Mouse (Mus musculus) hindbrain, embryonic 10.5 days (tissue): ENCODE measurements at regions not wholly inside any gene's neighbourhood (a gene's known extent, or its start where the extent isn't known, plus 50 kb on each side); places are given as distances from the start of the nearest gene placed in this dataset.

Experiments
- DNase-seq: peaks from one replicate; pipeline ENCODE4 v3.0.0-alpha.2; 2017; ENCODE audit warnings: low spot score
- H3K27ac ChIP-seq: fragments of 300-500 bp; sonication (generic); 2 replicates; pipeline ENCODE4 v1.5.1; 2016; ENCODE audit warnings: mild to moderate bottlenecking, moderate library complexity
- H3K27me3 ChIP-seq: fragments of 300-500 bp; sonication (generic); 2 replicates; pipeline ENCODE4 v1.6.1; 2016; ENCODE audit warnings: mild to moderate bottlenecking; ENCODE audit not compliant: poor library complexity, insufficient read depth, severe bottlenecking
- H3K36me3 ChIP-seq: fragments of 300-500 bp; sonication (generic); 2 replicates; pipeline ENCODE4 v1.6.1; 2016; ENCODE audit warnings: mild to moderate bottlenecking, moderate library complexity
- H3K4me1 ChIP-seq: fragments of 300-500 bp; sonication (generic); replicated peaks from 2 replicates; pipeline ENCODE4 v1.6.1; 2016; ENCODE audit warnings: mild to moderate bottlenecking
- H3K4me3 ChIP-seq: fragments of 300-500 bp; sonication (generic); 2 replicates; pipeline ENCODE4 v1.5.1; 2016; ENCODE audit warnings: mild to moderate bottlenecking, moderate library complexity
- H3K9me3 ChIP-seq: fragments of 300-500 bp; sonication (generic); 2 replicates; pipeline ENCODE4 v1.6.1; 2016; ENCODE audit warnings: mild to moderate bottlenecking, moderate library complexity
- WGBS: fragments of 180-500 bp; shearing (Covaris S2); methylation state at CpG from one replicate; pipeline ENCODE4 v1.1.7; 2016; 5-methylcytosine and 5-hydroxymethylcytosine counted together

GRCm38 (mm10) chr10:118640810-118641427 lies 200.1 kb downstream of the Ifng start:
- 59% methylated on average over 12 of the region's 12 CpGs for WGBS
- peak; percentile 34 for DNase-seq
- H3K27me3 ChIP-seq = no peaks in the 10 kb centered on the region

GRCm38 (mm10) chr10:118643622-118644021 lies 202.8 kb downstream of the Ifng start:
- H3K4me3 ChIP-seq = no peak overlapping the region
- H3K4me1 ChIP-seq = peaks cover 18% of the 10 kb centered on the region
- no peak overlapping the region for H3K27ac ChIP-seq
- H3K27me3 ChIP-seq = no peaks in the 10 kb centered on the region
- no peak for DNase-seq
- 81% methylated on average over 8 of the region's 8 CpGs for WGBS
- no peaks in the 10 kb centered on the region for H3K36me3 ChIP-seq
- H3K9me3 ChIP-seq = no peaks in the 10 kb centered on the region

More at GRCm38 (mm10) chr10:118640810-118641427, 200.1 kb downstream of the Ifng start:
- H3K36me3 ChIP-seq = no peaks in the 10 kb centered on the region
- no peaks in the 10 kb centered on the region for H3K9me3 ChIP-seq
- H3K4me1 ChIP-seq = peaks cover 18% of the 10 kb centered on the region
- H3K27ac ChIP-seq = peak overlapping the region; percentile 71
- no peak overlapping the region for H3K4me3 ChIP-seq

- DNase-seq = no peak
- Histone ChIP-seq H3K4me3 (no peak overlapping the region), H3K36me3 (no peaks in the 10 kb centered on the region), H3K27me3 (no peaks in the 10 kb centered on the region), H3K9me3 (no peaks in the 10 kb centered on the region), H3K27ac (no peak overlapping the region), H3K4me1 (no peaks in the 10 kb centered on the region)
- 64% methylated on average over 2 of the region's 2 CpGs for WGBS
Measured at GRCm38 (mm10) chr10:118648111-118648510, 207.3 kb downstream of the Ifng start.

GRCm38 (mm10) chr10:118656561-118656960 lies 213.4 kb downstream of the Dyrk2 start:
- WGBS = 79% methylated on average over 5 of the region's 5 CpGs
- Histone ChIP-seq H3K9me3 (no peaks in the 10 kb centered on the region), H3K27me3 (no peaks in the 10 kb centered on the region), H3K4me1 (no peaks in the 10 kb centered on the region), H3K27ac (no peak overlapping the region; the same call in 1 of the 2 replicates), H3K36me3 (no peaks in the 10 kb centered on the region), H3K4me3 (no peak overlapping the region)
- no peak for DNase-seq

GRCm38 (mm10) chr10:118666009-118666408 lies 204.0 kb downstream of the Dyrk2 start:
- H3K4me3 ChIP-seq = no peak overlapping the region
- DNase-seq = no peak
- H3K27ac ChIP-seq = no peak overlapping the region
- H3K4me1 ChIP-seq = 0 out of 2 replicates have a peak, but pooled peaks cover 6% of the 10 kb centered on the region
- no peaks in the 10 kb centered on the region for H3K27me3 ChIP-seq
- 0 out of 2 replicates have a peak, but pooled peaks cover under 1% of the 10 kb centered on the region for H3K9me3 ChIP-seq
- 57% methylated on average over 3 of the region's 3 CpGs for whole genome bisulfite sequencing
- H3K36me3 ChIP-seq = no peaks in the 10 kb centered on the region

- DNase-seq = peak; percentile 50
- Histone ChIP-seq H3K4me3 (no peak overlapping the region), H3K27me3 (no peaks in the 10 kb centered on the region), H3K9me3 (peaks cover 11% of the 10 kb centered on the region; the same call in 1 of the 2 replicates), H3K4me1 (peaks cover 14% of the 10 kb centered on the region), H3K27ac (no peak overlapping the region), H3K36me3 (no peaks in the 10 kb centered on the region)
- 59% methylated on average over 18 of the region's 18 CpGs for WGBS
Measured at GRCm38 (mm10) chr10:118675816-118676465, 194.1 kb downstream of the Dyrk2 start.

GRCm38 (mm10) chr10:118678750-118679418 lies 191.1 kb downstream of the Dyrk2 start:
- Histone ChIP-seq H3K9me3 (no peaks in the 10 kb centered on the region), H3K27me3 (no peaks in the 10 kb centered on the region), H3K4me3 (no peak overlapping the region), H3K4me1 (peaks cover 14% of the 10 kb centered on the region), H3K27ac (no peak overlapping the region), H3K36me3 (no peaks in the 10 kb centered on the region)
- WGBS = 81% methylated on average over 12 of the region's 12 CpGs
- no peak for DNase-seq

- Histone ChIP-seq H3K9me3 (no peaks in the 10 kb centered on the region), H3K36me3 (no peaks in the 10 kb centered on the region), H3K4me3 (no peak overlapping the region), H3K27me3 (no peaks in the 10 kb centered on the region), H3K27ac (no peak overlapping the region), H3K4me1 (peaks cover 14% of the 10 kb centered on the region)
- WGBS = 78% methylated on average over 5 of the region's 5 CpGs
- no peak for DNase-seq
Measured at GRCm38 (mm10) chr10:118679507-118679906, 190.5 kb downstream of the Dyrk2 start.

- Histone ChIP-seq H3K9me3 (no peaks in the 10 kb centered on the region), H3K27ac (no peak overlapping the region), H3K4me3 (no peak overlapping the region), H3K4me1 (peaks cover 7% of the 10 kb centered on the region; the same call in 1 of the 2 replicates), H3K36me3 (no peaks in the 10 kb centered on the region), H3K27me3 (no peaks in the 10 kb centered on the region)
- DNase-seq = no peak
- WGBS = 88% methylated on average over 6 of the region's 6 CpGs
Measured at GRCm38 (mm10) chr10:118680896-118681295, 189.1 kb downstream of the Dyrk2 start.

- Histone ChIP-seq H3K9me3 (no peaks in the 10 kb centered on the region), H3K4me3 (no peak overlapping the region), H3K27ac (no peak overlapping the region), H3K36me3 (no peaks in the 10 kb centered on the region), H3K27me3 (no peaks in the 10 kb centered on the region), H3K4me1 (no peaks in the 10 kb centered on the region)
- DNase-seq = no peak
- 82% methylated on average over 9 of the region's 9 CpGs for WGBS
Measured at GRCm38 (mm10) chr10:118683356-118683755, 186.7 kb downstream of the Dyrk2 start.

- Histone ChIP-seq H3K27me3 (no peaks in the 10 kb centered on the region), H3K9me3 (no peaks in the 10 kb centered on the region), H3K4me3 (no peak overlapping the region), H3K36me3 (no peaks in the 10 kb centered on the region), H3K4me1 (peaks cover 3% of the 10 kb centered on the region; the same call in 1 of the 2 replicates), H3K27ac (no peak overlapping the region)
- no peak for DNase-seq
- 88% methylated on average over 3 of the region's 3 CpGs for WGBS
Measured at GRCm38 (mm10) chr10:118699292-118699691, 170.7 kb downstream of the Dyrk2 start.

GRCm38 (mm10) chr10:118700115-118700514 lies 169.9 kb downstream of the Dyrk2 start:
- WGBS = 87% methylated on average over 4 of the region's 4 CpGs

GRCm38 (mm10) chr10:118706020-118706419 lies 164.0 kb downstream of the Dyrk2 start:
- H3K36me3 ChIP-seq = no peaks in the 10 kb centered on the region
- no peak overlapping the region for H3K27ac ChIP-seq
- H3K4me3 ChIP-seq = no peak overlapping the region
- H3K9me3 ChIP-seq = no peaks in the 10 kb centered on the region
- H3K4me1 ChIP-seq = peaks cover 4% of the 10 kb centered on the region
- no peak for DNase-seq
- H3K27me3 ChIP-seq = no peaks in the 10 kb centered on the region
- WGBS = 96% methylated on average over 3 of the region's 3 CpGs

More at GRCm38 (mm10) chr10:118700115-118700514, 169.9 kb downstream of the Dyrk2 start:
- H3K36me3 ChIP-seq = no peaks in the 10 kb centered on the region
- no peak overlapping the region for H3K27ac ChIP-seq
- no peak for DNase-seq
- H3K4me1 ChIP-seq = peaks cover 3% of the 10 kb centered on the region; the same call in 1 of the 2 replicates
- no peak overlapping the region for H3K4me3 ChIP-seq
- H3K27me3 ChIP-seq = no peaks in the 10 kb centered on the region
- H3K9me3 ChIP-seq = no peaks in the 10 kb centered on the region
